Mouse (Mus musculus) ES-CJ7 (cell line): ENCODE data around the gene Zfc3h1.

ENCODE experiments used
- DNase-seq: peaks from one replicate; pipeline ENCODE4 v3.0.0; 2011; ENCODE audit warnings: low read depth, low spot score

Gene Zfc3h1

GRCm38 (mm10) chr10:115384221-115385017 lies at the start of gene Zfc3h1, which contains the start of gene Thap2:
TSS of gene Zfc3h1 (plus strand) at chr10:115384959.
TSS of gene Thap2 (minus strand) at chr10:115384443.
- peak; percentile 99 for DNase-seq

- DNase-seq = no peak
These were observed 47.9 kb upstream of the Zfc3h1 start for GRCm38 (mm10) chr10:115336901-115337300.

- DNase-seq = no peak
These were observed 44.9 kb upstream of the Zfc3h1 start for GRCm38 (mm10) chr10:115339820-115340328.

- no peak for DNase-seq
These were observed 41.9 kb upstream of the Zfc3h1 start for GRCm38 (mm10) chr10:115342771-115343425.

- no peak for DNase-seq
These were observed 38.3 kb upstream of the Zfc3h1 start for GRCm38 (mm10) chr10:115346444-115346843.

- no peak for DNase-seq
These were observed 36.6 kb upstream of the Zfc3h1 start for GRCm38 (mm10) chr10:115348131-115348530.

- DNase-seq = no peak
These were observed 35.7 kb upstream of the Zfc3h1 start for GRCm38 (mm10) chr10:115349029-115349428.

- DNase-seq = no peak
These were observed 35.2 kb upstream of the Zfc3h1 start for GRCm38 (mm10) chr10:115349509-115349908.

- peak; percentile 82 for DNase-seq
These were observed 33.9 kb upstream of the Zfc3h1 start for GRCm38 (mm10) chr10:115350810-115351397.

- peak; percentile 53 for DNase-seq
These were observed 30.2 kb upstream of the Zfc3h1 start for GRCm38 (mm10) chr10:115354553-115354952.

- DNase-seq = no peak
These were observed 29.7 kb upstream of the Zfc3h1 start for GRCm38 (mm10) chr10:115355016-115355415.

- DNase-seq = no peak
These were observed 28.7 kb upstream of the Zfc3h1 start for GRCm38 (mm10) chr10:115356106-115356505.

- DNase-seq = no peak
These were observed 26.4 kb upstream of the Zfc3h1 start for GRCm38 (mm10) chr10:115358216-115358919.

GRCm38 (mm10) chr10:115359066-115359465 lies 25.7 kb upstream of the Zfc3h1 start:
- DNase-seq = peak; percentile 75

- DNase-seq = peak; percentile 98
These were observed 22.7 kb upstream of the Zfc3h1 start, which contains the start of gene Tmem19 for GRCm38 (mm10) chr10:115361840-115362622. TSS of gene Tmem19 (minus strand) at chr10:115362501.

GRCm38 (mm10) chr10:115362623-115362964 lies 22.2 kb upstream of the Zfc3h1 start:
- no peak for DNase-seq

GRCm38 (mm10) chr10:115363151-115363550 lies 21.6 kb upstream of the Zfc3h1 start:
- DNase-seq = no peak

GRCm38 (mm10) chr10:115381506-115382084 lies 3.2 kb upstream of the Zfc3h1 start:
- DNase-seq = no peak

GRCm38 (mm10) chr10:115382846-115383643 lies 1.7 kb upstream of the Zfc3h1 start:
- DNase-seq = peak; percentile 66
